Mouse (Mus musculus): ENCODE results near the gene Mc1r.
"Not testable (repeated sequence)": the region's sequence is repeated elsewhere in the genome, so short reads cannot be mapped to it uniquely, and the experiment has no call there.

DNA sequence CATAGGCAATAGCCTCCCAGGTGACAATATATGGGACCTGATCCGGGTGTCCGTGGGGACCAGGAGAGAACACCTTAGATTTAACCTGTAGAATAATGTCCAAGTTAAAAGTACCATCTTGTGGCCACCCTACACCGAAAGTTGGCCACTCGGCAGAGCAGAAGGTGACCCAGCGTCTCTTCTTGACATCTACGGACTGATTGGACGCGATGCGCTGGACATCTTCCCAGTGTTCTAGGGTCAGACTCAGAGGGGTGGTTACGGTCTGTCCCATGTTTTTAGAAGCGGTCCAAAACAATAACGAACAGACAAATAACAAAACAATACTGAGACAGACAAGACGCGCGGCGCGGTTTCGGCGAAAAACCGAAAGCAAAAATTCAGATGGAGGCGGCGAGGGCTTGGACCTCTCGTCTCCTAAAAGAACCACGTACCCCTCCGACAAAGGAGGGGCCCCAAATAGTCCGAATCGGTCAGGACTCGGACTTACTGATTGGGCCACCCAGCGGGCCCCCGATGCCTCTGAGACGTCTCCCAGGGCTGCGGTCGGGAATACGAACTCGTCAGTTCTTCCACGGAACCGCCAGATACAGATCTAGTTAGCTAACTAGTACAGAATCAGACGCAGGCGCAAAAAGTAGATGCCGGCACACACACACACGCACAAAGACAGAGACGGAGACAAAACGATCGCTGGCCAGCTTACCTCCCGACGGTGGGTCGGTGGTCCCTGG lies 26.5 kb downstream of the Mc1r start:
- not testable (repeated sequence) for TF ChIP-seq POLR2A (IDR thresholded peaks at IDR 0.05; ENCODE audit: low read depth, low read length); CTCF (IDR thresholded peaks at IDR 0.05; ENCODE audit: borderline replicate concordance, insufficient read depth, low read length)

All from embryonic fibroblast, embryonic 13.5 days (primary cell).